Mouse (Mus musculus): ENCODE measurements around the gene Tbx21. TPM values are rescaled to one million over a fixed set of nuclear protein-coding genes. Genes with fewer than 3 reads are reported as not detected.

Gene Tbx21
- polyA plus RNA-seq, 1 experiment from 2014 or later = 0.27 TPM

- Histone ChIP-seq H3K36me3 (ENCODE audit: poor library complexity, severe bottlenecking) (peaks cover 17% of the 10 kb centered on the region), H3K9ac (no peak overlapping the region), H3K27me3 (no peaks in the 10 kb centered on the region), H3K4me3 (no peak overlapping the region), H3K27ac (no peak overlapping the region), H3K9me3 (replicated peaks) (no peaks in the 10 kb centered on the region), H3K4me2 (no peak overlapping the region), H3K4me1 (no peaks in the 10 kb centered on the region)
- no peak for ATAC-seq
- WGBS = 81% methylated on average over 1 of the region's 1 CpGs
Observed at GRCm38 (mm10) chr11:97071129-97071528, 44.0 kb downstream of the Tbx21 start.

DNA sequence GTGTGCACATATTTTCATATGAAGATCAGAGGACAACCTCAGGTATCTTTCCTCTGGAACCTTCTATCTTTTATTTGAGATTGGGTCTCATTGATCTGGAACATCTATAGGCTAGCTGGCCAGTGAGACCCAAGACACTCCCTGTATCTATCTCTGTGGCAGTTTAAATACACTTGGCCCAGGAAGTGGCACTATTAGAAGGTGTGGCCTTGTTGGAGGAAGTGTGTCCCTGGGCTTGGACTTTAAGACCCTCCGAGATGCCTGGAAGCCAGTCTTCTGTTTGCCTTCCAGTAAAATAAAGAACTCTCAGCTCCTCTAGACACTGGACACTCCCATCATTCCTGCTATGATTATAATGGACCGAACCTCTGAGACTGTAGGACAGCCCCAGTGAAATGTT, 45.4 kb downstream of the Tbx21 start:
- no peak overlapping the region for H3K4me2 ChIP-seq
- ATAC-seq = no peak
- H3K9me3 ChIP-seq (replicated peaks) = no peaks in the 10 kb centered on the region
- H3K4me3 ChIP-seq = no peak overlapping the region
- no peaks in the 10 kb centered on the region for H3K4me1 ChIP-seq
- no peak overlapping the region for H3K9ac ChIP-seq
- WGBS = 92% methylated on average over 2 of the region's 2 CpGs
- H3K36me3 ChIP-seq (ENCODE audit: poor library complexity, severe bottlenecking) = peaks cover 17% of the 10 kb centered on the region
- H3K27ac ChIP-seq = no peak overlapping the region
- no peaks in the 10 kb centered on the region for H3K27me3 ChIP-seq

DNA sequence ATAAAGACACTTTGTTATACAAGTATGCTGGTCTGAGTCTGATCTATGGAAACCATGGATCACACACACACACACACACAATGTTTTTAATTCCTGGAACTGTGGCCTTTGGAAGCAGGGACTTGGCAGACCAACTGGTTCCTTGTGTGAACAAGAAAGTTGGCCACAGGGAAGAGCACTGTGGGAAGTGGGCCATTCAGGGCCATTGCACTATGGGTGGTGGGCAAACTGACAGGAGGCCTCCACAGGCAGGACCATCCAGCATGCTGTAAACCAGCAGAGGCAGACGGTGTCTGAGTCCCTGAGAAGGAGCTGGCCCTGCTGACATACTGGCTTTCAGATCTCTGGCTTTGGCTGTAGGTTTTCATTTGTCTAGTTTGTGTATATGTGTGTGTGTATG, 45.8 kb downstream of the Tbx21 start:
- Histone ChIP-seq H3K4me2 (no peak overlapping the region), H3K27ac (no peak overlapping the region), H3K4me3 (no peak overlapping the region), H3K36me3 (ENCODE audit: poor library complexity, severe bottlenecking) (peaks cover 17% of the 10 kb centered on the region), H3K9ac (no peak overlapping the region), H3K9me3 (replicated peaks) (no peaks in the 10 kb centered on the region), H3K27me3 (no peaks in the 10 kb centered on the region), H3K4me1 (no peaks in the 10 kb centered on the region)
- ATAC-seq = no peak
- 76% methylated on average over 1 of the region's 1 CpGs for WGBS

DNA sequence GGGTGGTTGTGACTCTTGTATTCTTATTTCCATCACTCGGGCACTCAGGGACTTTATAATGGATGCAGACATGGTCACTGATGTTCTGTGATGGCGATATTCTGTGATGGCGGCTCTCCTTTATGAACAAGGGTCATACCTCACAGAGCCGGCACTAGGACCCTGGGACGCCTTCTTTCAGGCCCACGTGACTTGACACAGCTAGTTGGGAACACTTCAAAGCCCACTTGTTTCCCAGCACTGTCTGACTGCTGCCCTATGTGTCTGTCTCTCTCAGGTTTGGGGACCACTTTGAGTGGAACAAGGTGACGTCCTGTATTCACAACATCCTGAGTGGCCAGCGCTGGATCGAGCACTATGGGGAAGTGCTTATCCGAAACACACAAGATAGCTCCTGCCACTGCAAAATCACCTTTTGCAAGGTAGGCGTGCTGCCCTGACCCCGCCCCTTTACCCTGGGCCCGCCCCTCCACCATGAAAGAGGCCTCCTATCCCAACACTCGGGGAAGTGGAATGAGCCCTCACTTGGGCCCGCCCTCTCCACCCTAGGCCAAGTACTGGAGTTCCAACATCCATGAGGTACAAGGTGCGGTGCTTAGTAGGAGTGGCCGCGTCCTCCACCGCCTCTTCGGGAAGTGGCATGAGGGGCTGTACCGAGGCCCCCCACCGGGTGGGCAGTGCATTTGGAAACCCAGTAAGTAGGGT, 48.3 kb downstream of the Tbx21 start:
- no peak overlapping the region for H3K4me2 ChIP-seq
- H3K9ac ChIP-seq = no peak overlapping the region
- peaks cover 12% of the 10 kb centered on the region for H3K4me1 ChIP-seq
- no peaks in the 10 kb centered on the region for H3K9me3 ChIP-seq (replicated peaks)
- H3K36me3 ChIP-seq (ENCODE audit: poor library complexity, severe bottlenecking) = peaks cover 17% of the 10 kb centered on the region
- no peak overlapping the region for H3K4me3 ChIP-seq
- ATAC-seq = no peak
- 46% methylated on average over 22 of the region's 22 CpGs for WGBS
- no peaks in the 10 kb centered on the region for H3K27me3 ChIP-seq
- no peak overlapping the region for H3K27ac ChIP-seq

GRCm38 (mm10) chr11:97065538-97066295, 49.4 kb downstream of the Tbx21 start:
- WGBS = 91% methylated on average over 12 of the region's 12 CpGs
- H3K4me3 ChIP-seq = no peak overlapping the region
- no peak overlapping the region for H3K27ac ChIP-seq
- H3K9ac ChIP-seq = no peak overlapping the region
- H3K36me3 ChIP-seq (ENCODE audit: poor library complexity, severe bottlenecking) = peaks cover 27% of the 10 kb centered on the region
- H3K4me1 ChIP-seq = peaks cover 12% of the 10 kb centered on the region
- H3K4me2 ChIP-seq = no peak overlapping the region
- no peaks in the 10 kb centered on the region for H3K27me3 ChIP-seq
- no peak for ATAC-seq
- no peaks in the 10 kb centered on the region for H3K9me3 ChIP-seq (replicated peaks)

- peaks cover 42% of the 10 kb centered on the region for H3K36me3 ChIP-seq (ENCODE audit: poor library complexity, severe bottlenecking)
Observed at GRCm38 (mm10) chr11:97063921-97064295, 51.2 kb downstream of the Tbx21 start.

GRCm38 (mm10) chr11:97063274-97063920, 51.7 kb downstream of the Tbx21 start:
- Histone ChIP-seq H3K27me3 (no peaks in the 10 kb centered on the region), H3K4me3 (no peak overlapping the region), H3K9me3 (replicated peaks) (no peaks in the 10 kb centered on the region), H3K4me2 (peak overlapping the region; percentile 10; the same call in 1 of the 2 replicates), H3K9ac (0 out of 2 replicates have a peak overlapping the region, but pooled peaks have one; percentile 10), H3K36me3 (ENCODE audit: poor library complexity, severe bottlenecking) (peaks cover 42% of the 10 kb centered on the region), H3K27ac (peak overlapping the region; percentile 68), H3K4me1 (peaks cover 12% of the 10 kb centered on the region)
- peak; percentile 50; the same call in 1 of the 2 replicates for ATAC-seq
- 9% methylated on average over 9 of the region's 9 CpGs for WGBS

More at GRCm38 (mm10) chr11:97063921-97064295, 51.2 kb downstream of the Tbx21 start:
- WGBS = 85% methylated on average over 3 of the region's 3 CpGs
- peak overlapping the region; percentile 10; the same call in 1 of the 2 replicates for H3K4me2 ChIP-seq
- H3K9me3 ChIP-seq (replicated peaks) = no peaks in the 10 kb centered on the region
- ATAC-seq = no peak
- H3K27ac ChIP-seq = peak overlapping the region; percentile 68
- peaks cover 12% of the 10 kb centered on the region for H3K4me1 ChIP-seq
- no peak overlapping the region for H3K9ac ChIP-seq
- H3K4me3 ChIP-seq = no peak overlapping the region
- no peaks in the 10 kb centered on the region for H3K27me3 ChIP-seq

DNA sequence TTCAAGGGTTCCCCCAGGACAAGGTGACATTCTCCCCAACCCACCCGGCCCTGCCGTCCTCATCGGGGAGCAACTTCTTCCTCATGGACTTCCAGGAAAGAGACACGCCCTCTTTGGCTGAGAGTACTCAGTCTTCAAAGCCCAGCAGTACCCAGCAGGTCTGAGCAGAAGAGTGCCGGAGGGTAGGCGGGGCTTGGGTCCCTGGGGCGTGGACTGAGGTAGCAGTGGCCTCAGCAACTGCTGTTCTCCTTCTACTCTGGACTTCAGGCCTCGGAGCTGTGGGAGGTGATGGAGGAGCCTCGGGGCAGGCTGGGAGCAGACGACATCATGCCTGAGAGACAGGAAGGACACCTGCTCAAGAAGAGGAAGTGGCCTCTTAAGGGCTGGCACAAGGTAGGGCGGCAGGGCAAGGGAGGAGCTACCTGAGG, 62.9 kb downstream of the Tbx21 start:
- Histone ChIP-seq H3K9ac (peak overlapping the region; percentile 30; the same call in 1 of the 2 replicates), H3K36me3 (ENCODE audit: poor library complexity, severe bottlenecking) (peaks cover 64% of the 10 kb centered on the region), H3K4me2 (peak overlapping the region; percentile 98; the same call in 1 of the 2 replicates)

GRCm38 (mm10) chr11:97050944-97051586, 64.1 kb downstream of the Tbx21 start:
- WGBS = 27% methylated on average over 13 of the region's 13 CpGs
- 0 out of 2 replicates have a peak, but pooled peaks have one; percentile 14 for ATAC-seq
- Histone ChIP-seq H3K9ac (peak overlapping the region; percentile 86), H3K27me3 (no peaks in the 10 kb centered on the region), H3K4me3 (peak overlapping the region; percentile 73), H3K9me3 (replicated peaks) (no peaks in the 10 kb centered on the region), H3K27ac (peak overlapping the region; percentile 51; the same call in 1 of the 2 replicates), H3K36me3 (ENCODE audit: poor library complexity, severe bottlenecking) (peaks cover 57% of the 10 kb centered on the region), H3K4me1 (peaks cover 26% of the 10 kb centered on the region), H3K4me2 (peak overlapping the region; percentile 98)

More for the DNA sequence above, 62.9 kb downstream of the Tbx21 start:
- WGBS = 30% methylated on average over 11 of the region's 11 CpGs
- Histone ChIP-seq H3K27me3 (no peaks in the 10 kb centered on the region), H3K4me3 (0 out of 2 replicates have a peak overlapping the region, but pooled peaks have one; percentile 73), H3K4me1 (peaks cover 26% of the 10 kb centered on the region), H3K9me3 (replicated peaks) (no peaks in the 10 kb centered on the region), H3K27ac (no peak overlapping the region)
- ATAC-seq = no peak

- peak; percentile 88 for ATAC-seq
- Histone ChIP-seq H3K36me3 (ENCODE audit: poor library complexity, severe bottlenecking) (peaks cover 55% of the 10 kb centered on the region), H3K9ac (peak within 1 kb of the TSS; percentile 86), H3K9me3 (replicated peaks) (no peaks in the 10 kb centered on the region), H3K4me2 (peak within 1 kb of the TSS; percentile 98), H3K27me3 (no peaks in the 10 kb centered on the region), H3K4me3 (peak within 1 kb of the TSS; percentile 73), H3K4me1 (peaks cover 26% of the 10 kb centered on the region), H3K27ac (peak within 1 kb of the TSS; percentile 51)
- WGBS = 4% methylated on average over 18 of the region's 18 CpGs
Observed at GRCm38 (mm10) chr11:97050216-97050943, 64.8 kb downstream of the Tbx21 start, which contains the start of gene Osbpl7. Osbpl7 (plus strand) TSS chr11:97050628.
